Mouse (Mus musculus) forebrain, embryonic 16.5 days (tissue): Measurements from ENCODE around the gene Jagn1. TPM values are rescaled to one million over a fixed set of nuclear protein-coding genes. Genes with fewer than 3 reads are reported as not detected.

Experiments used
- ATAC-seq: fragments of 200-750 bp; cut with Nextera tagmentation; 2 replicates; pipeline ENCODE4 v1.8.0; 2017; ENCODE audit warnings: mild to moderate bottlenecking, moderate library complexity
- H3K27ac ChIP-seq: fragments of 300-500 bp; sonication (generic); 2 replicates; pipeline ENCODE4 v1.5.1; 2014; ENCODE audit warnings: low read length, control low read depth
- H3K27me3 ChIP-seq: fragments of 300-500 bp; sonication (generic); replicated peaks from 2 replicates; pipeline ENCODE4 v1.6.1; 2014; ENCODE audit warnings: low read length; ENCODE audit not compliant: control insufficient read depth, insufficient read depth
- H3K36me3 ChIP-seq: fragments of 300-500 bp; sonication (generic); 2 replicates; pipeline ENCODE4 v1.6.1; 2014; ENCODE audit not compliant: control insufficient read depth, insufficient read depth
- H3K4me1 ChIP-seq: fragments of 300-500 bp; sonication (generic); replicated peaks from 2 replicates; pipeline ENCODE4 v1.6.1; 2014; ENCODE audit warnings: low read length; ENCODE audit not compliant: control insufficient read depth, insufficient read depth
- H3K4me2 ChIP-seq: fragments of 300-500 bp; sonication (generic); 2 replicates; pipeline ENCODE4 v1.6.1; 2014; ENCODE audit warnings: mild to moderate bottlenecking, low read length, control low read depth
- H3K4me3 ChIP-seq: fragments of 300-500 bp; sonication (generic); replicated peaks from 2 replicates; pipeline ENCODE4 v1.5.1; 2014; ENCODE audit warnings: mild to moderate bottlenecking, low read length, control low read depth
- H3K9ac ChIP-seq: fragments of 300-500 bp; sonication (generic); replicated peaks from 2 replicates; pipeline ENCODE4 v1.6.1; 2014; ENCODE audit warnings: low read depth, low read length, control low read depth
- H3K9me3 ChIP-seq: fragments of 300-500 bp; sonication (generic); 2 replicates; pipeline ENCODE4 v1.6.1; 2016; ENCODE audit warnings: low read length; ENCODE audit not compliant: control insufficient read depth
- WGBS: fragments of 180-500 bp; shearing (Covaris S2); extraction: QIAGEN DNeasy Blood & Tissue Kit; methylation state at CpG from one replicate; pipeline ENCODE4 v1.1.7; 2014; 5-methylcytosine and 5-hydroxymethylcytosine counted together
- polyA plus RNA-seq: library from polyadenylated mRNA; unstranded; fragments of >200 nt; fragmentation: Nextera tagmentation; extraction: Ambion mirVana; gene quantifications from 2 replicates; pipeline ENCODE4 v1.2.1, GENCODE M21; 2015

The Jagn1 gene
- polyA plus RNA-seq, 1 experiment from 2014 or later: 98.9 TPM

DNA sequence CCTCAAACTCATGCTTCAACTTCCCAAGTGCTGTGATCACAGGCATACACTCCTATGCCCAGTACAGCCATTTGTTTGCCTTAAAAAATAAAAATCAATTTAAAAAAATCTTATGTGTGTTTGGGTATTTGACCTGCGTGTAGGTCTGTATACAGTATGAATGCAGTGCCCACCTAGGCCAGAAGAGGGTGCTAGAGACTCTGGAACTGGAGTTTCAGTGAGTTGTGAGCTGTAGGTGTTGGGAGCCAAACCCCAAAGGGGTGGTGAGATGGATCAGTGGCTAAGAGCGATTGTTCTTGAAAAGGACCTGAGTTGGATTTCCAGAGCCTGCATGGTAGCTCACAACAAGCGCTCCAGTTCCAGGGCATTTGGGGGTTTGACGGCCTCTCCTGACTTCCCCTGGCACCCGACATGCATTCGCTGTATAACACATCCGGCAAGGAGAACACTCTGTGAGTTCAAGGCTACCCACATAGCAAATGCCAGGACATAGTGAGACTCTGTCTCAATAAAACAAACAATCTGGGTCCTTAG, 1.2 kb upstream of the Jagn1 start:
- Histone ChIP-seq H3K9me3 (no peaks in the 10 kb centered on the region), H3K4me3 (no peak overlapping the region), H3K36me3 (no peaks in the 10 kb centered on the region), H3K27me3 (no peaks in the 10 kb centered on the region), H3K27ac (no peak overlapping the region), H3K9ac (no peak overlapping the region), H3K4me2 (no peak overlapping the region), H3K4me1 (peaks cover 11% of the 10 kb centered on the region)
- 0 out of 2 replicates have a peak, but pooled peaks have one; percentile 14 for ATAC-seq
- 51% methylated on average over 7 of the region's 7 CpGs for WGBS

DNA sequence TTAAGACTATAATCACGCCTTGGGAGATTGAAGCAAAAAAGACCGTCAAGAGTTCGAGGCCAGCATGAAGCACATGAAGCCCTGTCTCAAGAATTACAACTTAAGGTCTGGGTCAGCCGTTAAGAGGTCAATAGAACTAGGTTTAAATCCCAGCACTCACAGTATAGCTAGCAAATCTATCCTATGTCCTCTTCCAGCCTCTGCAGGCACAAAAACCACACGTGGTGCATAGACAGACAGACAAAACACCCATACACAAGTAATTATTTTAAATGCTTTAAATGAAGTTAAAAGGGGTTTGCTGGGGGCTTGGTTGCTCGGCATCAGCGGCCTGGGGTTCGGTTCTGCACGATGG, 305 bp upstream of the Jagn1 start:
- H3K4me3 ChIP-seq: peak overlapping the region; percentile 91
- WGBS: 41% methylated on average over 9 of the region's 9 CpGs
- peak overlapping the region; percentile 81 for H3K4me2 ChIP-seq
- H3K36me3 ChIP-seq: peaks cover under 1% of the 10 kb centered on the region; the same call in 1 of the 2 replicates
- peak overlapping the region; percentile 46; the same call in 1 of the 2 replicates for H3K27ac ChIP-seq
- H3K27me3 ChIP-seq: no peaks in the 10 kb centered on the region
- peak; percentile 44 for ATAC-seq
- peak overlapping the region; percentile 76 for H3K9ac ChIP-seq
- H3K4me1 ChIP-seq: peaks cover 11% of the 10 kb centered on the region
- no peaks in the 10 kb centered on the region for H3K9me3 ChIP-seq

DNA sequence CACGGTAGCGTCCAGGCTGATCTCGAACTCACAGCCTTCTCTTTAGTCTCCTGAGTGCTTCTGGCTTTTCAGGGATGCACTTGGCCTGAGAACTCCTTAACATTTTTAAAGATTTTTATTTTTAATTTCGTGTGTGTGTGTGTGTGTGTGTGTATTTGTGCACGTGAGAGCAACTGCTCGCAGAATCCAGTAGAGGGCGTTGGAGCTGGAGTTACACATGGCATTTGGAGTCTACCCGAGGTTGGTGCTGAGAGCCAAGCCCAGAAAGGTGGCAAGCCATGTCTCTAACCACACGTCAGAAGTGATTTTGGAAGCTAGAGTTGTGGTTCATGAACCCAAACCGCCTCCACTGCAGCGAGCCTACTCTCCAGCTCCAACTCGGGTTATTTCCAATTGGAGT, 722 bp downstream of the Jagn1 start:
- ATAC-seq: no peak
- Histone ChIP-seq H3K4me1 (peaks cover 11% of the 10 kb centered on the region), H3K27me3 (no peaks in the 10 kb centered on the region), H3K27ac (no peak overlapping the region), H3K9me3 (no peaks in the 10 kb centered on the region), H3K36me3 (peaks cover 9% of the 10 kb centered on the region), H3K9ac (peak overlapping the region; percentile 76), H3K4me2 (peak overlapping the region; percentile 81), H3K4me3 (peak overlapping the region; percentile 91)
- WGBS: 47% methylated on average over 12 of the region's 12 CpGs

DNA sequence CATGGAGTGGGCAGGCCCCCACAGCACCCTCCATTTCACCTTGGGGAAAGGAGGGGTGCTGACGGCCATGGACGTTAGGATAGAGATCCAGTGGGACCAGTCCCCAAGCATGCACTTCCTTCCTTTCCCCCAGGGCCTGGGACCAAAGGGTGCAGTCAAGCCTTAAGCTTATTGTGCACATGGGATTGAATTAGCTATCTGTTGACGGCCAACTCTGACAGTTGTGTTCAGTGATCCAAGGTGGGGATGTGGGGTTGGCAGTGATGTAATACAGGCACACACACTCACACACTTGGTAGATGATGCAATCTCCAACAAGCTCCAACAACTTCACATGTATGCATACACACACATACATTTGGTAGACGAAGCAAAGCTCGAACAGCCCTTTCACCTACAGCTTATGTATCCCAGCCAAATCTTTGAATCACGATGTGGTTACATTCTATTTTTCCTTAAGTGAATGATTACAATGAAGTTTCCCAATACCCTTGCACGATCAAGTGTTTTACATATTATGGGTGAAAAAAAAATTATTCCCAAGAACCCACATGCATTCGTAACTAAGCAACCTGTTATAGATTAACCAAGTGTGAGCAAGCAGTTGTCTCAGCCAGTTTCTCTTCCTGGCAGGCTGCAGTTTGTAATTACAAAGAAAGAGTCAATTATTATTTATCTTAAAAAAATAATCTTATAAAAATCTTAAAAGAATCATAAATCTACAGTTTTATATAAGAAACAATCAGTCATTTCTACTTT, 2.0 kb downstream of the Jagn1 start:
- WGBS: 89% methylated on average over 6 of the region's 8 CpGs
- H3K27ac ChIP-seq: no peak overlapping the region
- peaks cover 11% of the 10 kb centered on the region for H3K4me1 ChIP-seq
- H3K36me3 ChIP-seq: peaks cover 11% of the 10 kb centered on the region
- H3K4me2 ChIP-seq: no peak overlapping the region
- no peaks in the 10 kb centered on the region for H3K9me3 ChIP-seq
- no peak overlapping the region for H3K9ac ChIP-seq
- no peak for ATAC-seq
- H3K4me3 ChIP-seq: no peak overlapping the region
- H3K27me3 ChIP-seq: no peaks in the 10 kb centered on the region

DNA sequence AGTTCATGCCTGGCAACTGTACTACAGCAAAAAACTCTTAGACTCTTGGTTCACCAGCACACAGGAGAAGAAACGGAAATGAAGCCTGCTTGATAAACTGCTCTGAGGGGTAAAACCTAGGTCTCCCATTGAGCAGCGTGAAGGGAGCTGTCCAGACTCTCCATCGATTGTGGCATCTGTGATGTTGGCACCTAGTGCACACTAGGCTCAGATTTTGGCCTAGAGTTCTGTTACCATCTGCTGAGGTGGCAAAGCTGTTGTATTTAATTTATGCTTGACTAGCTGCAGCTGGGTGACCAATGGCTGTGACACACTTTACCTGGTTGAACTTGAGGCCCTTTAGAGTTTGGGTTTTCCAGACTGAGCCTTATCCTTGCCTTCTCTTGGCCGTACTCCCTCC, 5.3 kb downstream of the Jagn1 start:
- Histone ChIP-seq H3K4me2 (no peak overlapping the region), H3K36me3 (peaks cover 11% of the 10 kb centered on the region), H3K27ac (no peak overlapping the region), H3K9me3 (no peaks in the 10 kb centered on the region), H3K27me3 (no peaks in the 10 kb centered on the region), H3K4me1 (peaks cover 13% of the 10 kb centered on the region), H3K9ac (no peak overlapping the region), H3K4me3 (no peak overlapping the region)
- WGBS: 80% methylated on average over 4 of the region's 4 CpGs
- ATAC-seq: peak; percentile 52; the same call in 1 of the 2 replicates

DNA sequence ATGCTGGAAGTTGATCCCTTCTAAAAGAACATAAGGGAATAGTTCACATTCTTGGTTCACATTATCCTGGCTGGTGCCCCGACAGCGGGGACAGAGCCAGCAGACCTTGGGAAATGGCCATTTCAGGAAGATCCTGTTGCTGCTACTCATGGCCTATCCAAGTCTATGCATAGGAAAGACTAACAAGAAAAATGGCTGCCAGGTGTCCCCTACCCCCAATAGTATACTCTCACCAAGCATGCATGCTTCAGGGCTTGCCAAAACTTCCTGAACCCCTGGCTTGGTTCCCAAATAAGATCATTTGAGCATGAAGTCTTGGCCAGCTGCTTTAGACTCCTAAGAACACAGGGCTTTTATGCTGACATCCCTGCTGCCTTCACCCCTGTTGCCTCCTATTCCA, 9.5 kb downstream of the Jagn1 start:
- Histone ChIP-seq H3K9me3 (no peaks in the 10 kb centered on the region), H3K27me3 (no peaks in the 10 kb centered on the region), H3K4me3 (no peak overlapping the region), H3K27ac (no peak overlapping the region), H3K4me1 (peaks cover 5% of the 10 kb centered on the region; the same call in 1 of the 2 replicates), H3K36me3 (peaks cover 11% of the 10 kb centered on the region), H3K4me2 (no peak overlapping the region), H3K9ac (no peak overlapping the region)
- ATAC-seq: peak; percentile 54; the same call in 1 of the 2 replicates
- WGBS: 75% methylated on average over 2 of the region's 2 CpGs

DNA sequence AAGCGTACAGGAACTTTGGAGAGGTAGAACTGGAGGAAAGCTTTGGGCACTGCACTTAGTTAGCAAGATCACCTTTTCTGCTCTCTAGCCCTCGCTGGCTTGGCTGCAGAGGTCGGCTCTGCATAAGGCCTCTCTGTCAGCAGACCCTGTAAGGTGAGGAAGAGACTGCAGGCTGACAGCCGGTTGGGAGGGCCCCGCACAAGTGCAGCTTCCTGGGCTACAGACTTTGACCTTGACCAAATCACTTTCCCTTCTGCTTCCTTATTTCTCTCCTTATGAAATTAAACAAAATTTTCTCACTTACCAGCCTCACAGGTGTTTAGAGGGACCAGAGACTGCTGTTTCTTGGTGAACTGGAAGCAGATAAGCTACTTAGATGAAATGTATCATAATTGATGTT, 12.6 kb downstream of the Jagn1 start:
- no peaks in the 10 kb centered on the region for H3K36me3 ChIP-seq
- 78% methylated on average over 5 of the region's 5 CpGs for WGBS
- no peaks in the 10 kb centered on the region for H3K27me3 ChIP-seq
- no peak overlapping the region for H3K4me3 ChIP-seq
- H3K27ac ChIP-seq: no peak overlapping the region
- H3K9me3 ChIP-seq: no peaks in the 10 kb centered on the region
- peaks cover 5% of the 10 kb centered on the region; the same call in 1 of the 2 replicates for H3K4me1 ChIP-seq
- no peak overlapping the region for H3K9ac ChIP-seq
- no peak overlapping the region for H3K4me2 ChIP-seq
- no peak for ATAC-seq

DNA sequence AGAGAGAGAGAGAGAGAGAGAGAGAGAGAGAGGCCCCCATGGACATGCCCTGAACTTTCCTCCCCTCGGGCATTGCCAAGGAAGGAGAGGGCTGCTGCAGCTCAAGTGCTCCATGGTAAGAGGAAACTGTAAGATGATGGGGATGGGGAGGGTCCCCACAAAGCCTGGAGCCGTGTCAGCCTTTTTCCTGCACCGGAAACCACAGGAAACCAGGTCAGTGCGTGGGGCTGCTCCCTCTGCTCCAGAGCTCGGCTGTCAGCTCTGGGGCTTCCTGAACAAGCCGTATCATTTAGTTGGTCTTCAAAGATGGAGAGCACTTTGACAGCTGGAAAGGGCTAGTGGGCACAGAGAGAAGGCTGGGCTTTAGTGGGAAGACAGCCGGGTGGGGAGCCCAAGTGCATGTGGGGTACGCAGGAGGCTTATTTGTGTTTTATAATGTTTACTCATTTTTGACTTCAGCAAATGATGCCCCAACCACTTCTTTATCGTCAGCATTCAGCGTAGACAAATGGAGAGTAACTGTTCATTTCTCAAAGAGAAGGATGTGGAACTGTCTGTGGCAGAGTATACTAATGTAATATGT, 15.7 kb downstream of the Jagn1 start, which contains the start of gene Il17re:
Gene Il17re, plus strand, starts transcription at position 533 of the 583 bp plus-strand sequence.
- H3K27ac ChIP-seq: no peak within 1 kb of the TSS
- ATAC-seq: no peak
- no peaks in the 10 kb centered on the region for H3K9me3 ChIP-seq
- no peak within 1 kb of the TSS for H3K4me3 ChIP-seq
- H3K27me3 ChIP-seq: no peaks in the 10 kb centered on the region
- H3K9ac ChIP-seq: no peak within 1 kb of the TSS
- no peaks in the 10 kb centered on the region for H3K4me1 ChIP-seq
- no peaks in the 10 kb centered on the region for H3K36me3 ChIP-seq
- no peak within 1 kb of the TSS for H3K4me2 ChIP-seq
- WGBS: 77% methylated on average over 10 of the region's 10 CpGs

DNA sequence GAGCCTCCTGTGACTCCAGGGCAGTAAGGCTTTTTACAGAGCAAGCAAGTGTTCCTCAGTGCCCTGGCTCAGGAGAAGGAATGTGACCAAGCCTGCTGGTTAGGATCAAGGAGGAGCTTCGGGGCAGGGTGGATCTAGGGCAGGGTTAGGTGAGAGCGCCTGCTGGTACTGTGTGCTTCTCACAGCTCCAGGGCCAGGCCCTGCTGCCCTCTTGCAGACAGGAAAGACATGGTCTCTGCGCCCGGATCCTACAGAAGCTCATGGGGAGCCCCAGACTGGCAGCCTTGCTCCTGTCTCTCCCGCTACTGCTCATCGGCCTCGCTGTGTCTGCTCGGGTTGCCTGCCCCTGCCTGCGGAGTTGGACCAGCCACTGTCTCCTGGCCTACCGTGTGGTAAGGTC, 16.3 kb downstream of the Jagn1 start:
- 72% methylated on average over 10 of the region's 10 CpGs for WGBS
- H3K27me3 ChIP-seq: no peaks in the 10 kb centered on the region
- ATAC-seq: no peak
- H3K36me3 ChIP-seq: no peaks in the 10 kb centered on the region
- H3K4me3 ChIP-seq: no peak overlapping the region
- H3K9ac ChIP-seq: no peak overlapping the region
- no peaks in the 10 kb centered on the region for H3K4me1 ChIP-seq
- no peak overlapping the region for H3K4me2 ChIP-seq
- no peak overlapping the region for H3K27ac ChIP-seq
- no peaks in the 10 kb centered on the region for H3K9me3 ChIP-seq
